Mouse (Mus musculus) hindbrain, embryonic 13.5 days (tissue): Measurements from ENCODE around the gene Msantd1. TPM values are rescaled to one million over a fixed set of nuclear protein-coding genes. Genes with fewer than 3 reads are reported as not detected.

Experiments used
- ATAC-seq: fragments of 200-750 bp; cut with Nextera tagmentation; 2 replicates; pipeline ENCODE4 v1.8.0; 2017; ENCODE audit warnings: moderate TSS enrichment; ENCODE audit not compliant: low FRiP score
- H3K27ac ChIP-seq: fragments of 300-500 bp; sonication (generic); 2 replicates; pipeline ENCODE4 v1.5.1; 2015; ENCODE audit warnings: inconsistent platforms, mild to moderate bottlenecking, moderate library complexity
- H3K27me3 ChIP-seq: fragments of 300-500 bp; sonication (generic); 2 replicates; pipeline ENCODE4 v1.6.1; 2015; ENCODE audit warnings: mild to moderate bottlenecking, inconsistent platforms
- H3K36me3 ChIP-seq: fragments of 300-500 bp; sonication (generic); 2 replicates; pipeline ENCODE4 v1.6.1; 2015; ENCODE audit warnings: mild to moderate bottlenecking, inconsistent platforms
- H3K4me1 ChIP-seq: fragments of 300-500 bp; sonication (generic); replicated peaks from 2 replicates; pipeline ENCODE4 v1.6.1; 2015; ENCODE audit warnings: inconsistent platforms
- H3K4me2 ChIP-seq: fragments of 300-500 bp; sonication (generic); 2 replicates; pipeline ENCODE4 v1.6.1; 2015; ENCODE audit warnings: inconsistent platforms, mild to moderate bottlenecking, moderate library complexity
- H3K4me3 ChIP-seq: fragments of 300-500 bp; sonication (generic); 2 replicates; pipeline ENCODE4 v1.5.1; 2015; ENCODE audit warnings: mild to moderate bottlenecking, inconsistent platforms
- H3K9ac ChIP-seq: fragments of 300-500 bp; sonication (generic); 2 replicates; pipeline ENCODE4 v1.6.1; 2015; ENCODE audit warnings: mild to moderate bottlenecking, inconsistent platforms
- H3K9me3 ChIP-seq: fragments of 300-500 bp; sonication (generic); 2 replicates; pipeline ENCODE4 v1.6.1; 2016; ENCODE audit warnings: inconsistent platforms
- WGBS: fragments of 180-500 bp; shearing (Covaris S2); methylation state at CpG from one replicate; pipeline ENCODE4 v1.1.7; 2015; 5-methylcytosine and 5-hydroxymethylcytosine counted together
- polyA plus RNA-seq: library from polyadenylated mRNA; unstranded; fragments of >200 nt; fragmentation: Nextera tagmentation; extraction: Ambion mirVana; gene quantifications from 2 replicates; pipeline ENCODE4 v1.2.1, GENCODE M21; 2015

Msantd1 gene
- polyA plus RNA-seq, 1 experiment from 2014 or later: 2.6 TPM

- WGBS: 79% methylated on average over 9 of the region's 9 CpGs
- no peak overlapping the region for H3K27ac ChIP-seq
- H3K36me3 ChIP-seq: peaks cover 74% of the 10 kb centered on the region
- no peaks in the 10 kb centered on the region for H3K9me3 ChIP-seq
- ATAC-seq: no peak
- H3K4me2 ChIP-seq: no peak overlapping the region
- H3K9ac ChIP-seq: no peak overlapping the region; the same call in 1 of the 2 replicates
- H3K4me3 ChIP-seq: no peak overlapping the region
- H3K4me1 ChIP-seq: peaks cover 4% of the 10 kb centered on the region; the same call in 1 of the 2 replicates
- H3K27me3 ChIP-seq: no peaks in the 10 kb centered on the region
These were observed 1.2 kb downstream of the Msantd1 start for GRCm38 (mm10) chr5:34908726-34909633.

- ATAC-seq: no peak
- no peak overlapping the region for H3K9ac ChIP-seq
- 97% methylated on average over 1 of the region's 1 CpGs for WGBS
- H3K4me1 ChIP-seq: peaks cover 4% of the 10 kb centered on the region; the same call in 1 of the 2 replicates
- H3K4me3 ChIP-seq: no peak overlapping the region
- no peaks in the 10 kb centered on the region for H3K9me3 ChIP-seq
- H3K27me3 ChIP-seq: no peaks in the 10 kb centered on the region
- no peak overlapping the region for H3K4me2 ChIP-seq
- H3K36me3 ChIP-seq: peaks cover 65% of the 10 kb centered on the region
- no peak overlapping the region for H3K27ac ChIP-seq
These were observed 2.1 kb downstream of the Msantd1 start for GRCm38 (mm10) chr5:34909634-34910503.

GRCm38 (mm10) chr5:34910504-34910815 is 2.6 kb downstream of the Msantd1 start:
- Histone ChIP-seq H3K27ac (no peak overlapping the region), H3K4me1 (peaks cover 4% of the 10 kb centered on the region; the same call in 1 of the 2 replicates), H3K4me3 (no peak overlapping the region), H3K9ac (no peak overlapping the region), H3K9me3 (no peaks in the 10 kb centered on the region), H3K4me2 (no peak overlapping the region), H3K36me3 (peaks cover 59% of the 10 kb centered on the region), H3K27me3 (no peaks in the 10 kb centered on the region)
- ATAC-seq: no peak
- WGBS: 82% methylated on average over 4 of the region's 4 CpGs

DNA sequence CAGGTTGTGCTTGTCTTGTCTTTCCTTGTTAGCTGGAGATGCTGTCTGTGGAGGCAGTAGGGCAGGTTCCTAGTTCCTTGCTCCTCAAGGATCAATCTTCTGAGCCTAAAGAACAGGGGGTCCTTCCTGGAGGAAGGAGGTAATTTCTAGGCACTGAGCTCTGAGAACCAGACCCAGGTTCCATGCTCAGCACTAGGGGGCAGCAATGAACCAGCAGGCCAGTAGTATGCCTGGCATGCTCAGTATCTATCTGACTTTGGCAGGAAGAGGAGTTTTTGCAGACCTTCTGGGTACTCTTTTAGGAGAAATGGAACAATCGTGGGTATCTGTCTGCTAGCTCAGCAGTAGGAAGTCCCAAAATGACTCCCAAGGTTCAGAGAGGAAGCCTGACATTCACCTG is 8.0 kb downstream of the Msantd1 start:
- H3K4me2 ChIP-seq: no peak overlapping the region
- H3K27me3 ChIP-seq: no peaks in the 10 kb centered on the region
- no peak overlapping the region for H3K27ac ChIP-seq
- no peaks in the 10 kb centered on the region for H3K9me3 ChIP-seq
- peak; percentile 60; the same call in 1 of the 2 replicates for ATAC-seq
- no peak overlapping the region for H3K4me3 ChIP-seq
- peaks cover 18% of the 10 kb centered on the region for H3K4me1 ChIP-seq
- H3K36me3 ChIP-seq: peaks cover 10% of the 10 kb centered on the region; the same call in 1 of the 2 replicates
- 13% methylated on average over 1 of the region's 1 CpGs for WGBS
- H3K9ac ChIP-seq: no peak overlapping the region

- H3K9me3 ChIP-seq: no peaks in the 10 kb centered on the region
- WGBS: 40% methylated on average over 10 of the region's 10 CpGs
- peak; percentile 38 for ATAC-seq
- no peaks in the 10 kb centered on the region for H3K27me3 ChIP-seq
- peaks cover 18% of the 10 kb centered on the region for H3K4me1 ChIP-seq
- H3K4me2 ChIP-seq: no peak overlapping the region
- peaks cover 17% of the 10 kb centered on the region for H3K36me3 ChIP-seq
- peak overlapping the region; percentile 43 for H3K9ac ChIP-seq
- peak overlapping the region; percentile 56 for H3K27ac ChIP-seq
- H3K4me3 ChIP-seq: no peak overlapping the region
These were observed 9.4 kb downstream of the Msantd1 start for GRCm38 (mm10) chr5:34917234-34917655.

GRCm38 (mm10) chr5:34918785-34919184 is 11.0 kb downstream of the Msantd1 start:
- H3K36me3 ChIP-seq: peaks cover 25% of the 10 kb centered on the region
- peaks cover 21% of the 10 kb centered on the region for H3K4me1 ChIP-seq
- no peak overlapping the region for H3K4me2 ChIP-seq
- no peaks in the 10 kb centered on the region for H3K9me3 ChIP-seq
- H3K4me3 ChIP-seq: no peak overlapping the region
- ATAC-seq: no peak
- H3K27ac ChIP-seq: no peak overlapping the region
- 97% methylated on average over 3 of the region's 3 CpGs for WGBS
- no peak overlapping the region for H3K9ac ChIP-seq
- H3K27me3 ChIP-seq: no peaks in the 10 kb centered on the region

GRCm38 (mm10) chr5:34922531-34922930 is 14.7 kb downstream of the Msantd1 start:
- ATAC-seq: no peak
- no peak overlapping the region for H3K27ac ChIP-seq
- H3K9me3 ChIP-seq: no peaks in the 10 kb centered on the region
- H3K4me2 ChIP-seq: no peak overlapping the region
- H3K4me1 ChIP-seq: peaks cover 8% of the 10 kb centered on the region
- H3K4me3 ChIP-seq: no peak overlapping the region
- no peaks in the 10 kb centered on the region for H3K27me3 ChIP-seq
- 71% methylated on average over 6 of the region's 6 CpGs for WGBS
- H3K9ac ChIP-seq: no peak overlapping the region
- peaks cover 51% of the 10 kb centered on the region for H3K36me3 ChIP-seq

DNA sequence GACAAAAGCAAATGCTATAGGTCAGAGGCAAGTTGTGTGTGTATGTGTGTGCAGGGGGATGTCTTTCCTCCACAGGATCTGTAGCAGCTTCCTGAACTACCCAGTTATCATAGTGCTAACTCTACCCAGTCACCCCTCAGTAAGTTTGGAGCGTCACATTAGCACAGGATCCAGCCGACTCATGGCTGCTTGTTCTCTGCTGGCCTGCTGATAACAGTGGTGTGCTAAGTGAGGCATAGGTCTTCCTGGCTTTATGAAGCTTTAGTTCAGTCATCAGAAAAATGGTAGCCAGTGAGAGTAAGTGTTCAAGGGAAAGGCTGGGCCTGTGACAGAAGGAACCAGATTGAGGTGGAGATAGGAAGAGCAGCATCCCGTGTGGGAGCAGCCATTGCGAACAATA is 16.1 kb downstream of the Msantd1 start:
- no peaks in the 10 kb centered on the region for H3K9me3 ChIP-seq
- 0 out of 2 replicates have a peak, but pooled peaks cover 6% of the 10 kb centered on the region for H3K4me1 ChIP-seq
- H3K27me3 ChIP-seq: no peaks in the 10 kb centered on the region
- H3K4me2 ChIP-seq: no peak overlapping the region
- H3K36me3 ChIP-seq: peaks cover 51% of the 10 kb centered on the region
- no peak overlapping the region for H3K27ac ChIP-seq
- H3K9ac ChIP-seq: no peak overlapping the region
- WGBS: 90% methylated on average over 4 of the region's 4 CpGs
- H3K4me3 ChIP-seq: no peak overlapping the region
- ATAC-seq: no peak

GRCm38 (mm10) chr5:34924519-34924918 is 16.7 kb downstream of the Msantd1 start:
- Histone ChIP-seq H3K4me2 (no peak overlapping the region), H3K9me3 (no peaks in the 10 kb centered on the region), H3K27ac (no peak overlapping the region), H3K9ac (no peak overlapping the region), H3K4me1 (0 out of 2 replicates have a peak, but pooled peaks cover 6% of the 10 kb centered on the region), H3K36me3 (peaks cover 51% of the 10 kb centered on the region), H3K4me3 (no peak overlapping the region), H3K27me3 (no peaks in the 10 kb centered on the region)
- WGBS: 90% methylated on average over 7 of the region's 7 CpGs
- no peak for ATAC-seq

GRCm38 (mm10) chr5:34927648-34928047 is 19.8 kb downstream of the Msantd1 start:
- H3K4me1 ChIP-seq: peaks cover 27% of the 10 kb centered on the region
- no peaks in the 10 kb centered on the region for H3K9me3 ChIP-seq
- H3K36me3 ChIP-seq: peaks cover 38% of the 10 kb centered on the region
- ATAC-seq: no peak
- no peak overlapping the region for H3K9ac ChIP-seq
- WGBS: 85% methylated on average over 4 of the region's 4 CpGs
- no peak overlapping the region for H3K4me2 ChIP-seq
- H3K27ac ChIP-seq: no peak overlapping the region
- H3K4me3 ChIP-seq: no peak overlapping the region
- H3K27me3 ChIP-seq: no peaks in the 10 kb centered on the region

DNA sequence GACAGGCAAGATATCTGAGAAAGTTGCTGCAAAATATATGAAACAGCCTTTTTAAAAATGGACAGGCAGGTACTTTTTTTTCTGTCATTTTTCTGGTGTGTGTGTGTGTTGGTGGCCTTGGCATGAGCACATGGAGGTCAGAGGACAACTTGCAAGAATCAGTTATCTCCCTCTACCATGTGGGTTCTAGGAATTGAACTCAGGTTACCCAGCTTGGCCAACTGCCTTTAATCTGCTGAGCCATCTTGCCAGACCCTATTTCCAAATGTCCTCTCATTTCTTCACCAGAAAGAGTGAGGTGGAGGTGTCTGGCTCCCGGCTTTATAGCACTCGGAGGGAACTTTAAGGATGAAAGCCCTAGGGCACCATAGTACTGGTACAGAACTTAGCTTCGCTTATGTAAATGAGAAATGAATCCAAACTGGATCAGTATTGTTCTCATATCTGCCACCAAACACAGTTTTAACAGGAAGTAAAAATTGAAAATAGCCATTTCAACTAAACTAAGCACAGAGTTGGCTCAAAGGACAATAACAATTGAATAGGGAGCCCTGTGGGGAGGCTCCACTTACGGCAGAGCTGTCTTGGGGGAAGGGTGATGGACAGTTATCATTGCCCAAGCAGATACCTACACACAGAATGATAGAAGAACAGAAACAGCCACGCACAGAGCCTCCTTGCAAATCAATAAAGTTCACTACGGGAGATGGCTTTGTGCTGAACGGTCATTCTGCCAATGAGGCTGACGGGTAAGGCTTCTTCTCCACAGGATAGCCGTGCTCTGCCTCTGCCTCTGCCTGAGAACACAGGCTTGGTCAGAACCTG is 22.6 kb downstream of the Msantd1 start:
- H3K9me3 ChIP-seq: no peaks in the 10 kb centered on the region
- no peak overlapping the region for H3K9ac ChIP-seq
- H3K4me1 ChIP-seq: peaks cover 24% of the 10 kb centered on the region
- H3K27me3 ChIP-seq: no peaks in the 10 kb centered on the region
- H3K4me3 ChIP-seq: no peak overlapping the region
- no peak for ATAC-seq
- no peak overlapping the region for H3K4me2 ChIP-seq
- 71% methylated on average over 9 of the region's 9 CpGs for WGBS
- peak overlapping the region; percentile 52; the same call in 1 of the 2 replicates for H3K27ac ChIP-seq
- peaks cover 12% of the 10 kb centered on the region for H3K36me3 ChIP-seq
